Mouse (Mus musculus): ENCODE measurements around the gene Vstm2b. TPM values are rescaled to one million over a fixed set of nuclear protein-coding genes. Genes with fewer than 3 reads are reported as not detected.
A peak's percentile ranks its signal among the peaks of the same experiment; 100 is the strongest.

Vstm2b gene
- 4.6 and 6.1 TPM in 2 replicates for polyA plus RNA-seq (2012; rRNA removed)

- H3K4me1 ChIP-seq (ENCODE audit: control insufficient read depth, insufficient read depth, low read length) = no peaks in the 10 kb centered on the region
- H3K4me3 ChIP-seq (replicated peaks; ENCODE audit: extremely low read depth, low read depth, low read length) = no peak within 1 kb of the TSS
- no peak for TF ChIP-seq POLR2A (IDR thresholded peaks at IDR 0.05; ENCODE audit: borderline replicate concordance, extremely low read depth, low read depth, low read length)
- TF ChIP-seq CTCF (IDR thresholded peaks at IDR 0.05; ENCODE audit: insufficient read depth, low read length) = no peak
- DNase-seq = no peak
- WGBS = 4% methylated on average over 28 of the region's 35 CpGs
These were observed at the start of gene Vstm2b for GRCm38 (mm10) chr7:40898096-40898710. Gene Vstm2b (plus strand): TSS chr7:40898328.

- no peak for TF ChIP-seq CTCF (IDR thresholded peaks at IDR 0.05; ENCODE audit: insufficient read depth, low read length)
- no peak for TF ChIP-seq POLR2A (IDR thresholded peaks at IDR 0.05; ENCODE audit: borderline replicate concordance, extremely low read depth, low read depth, low read length)
- 52% methylated on average over 7 of the region's 7 CpGs for WGBS
- Histone ChIP-seq H3K4me3 (replicated peaks; ENCODE audit: extremely low read depth, low read depth, low read length) (no peak overlapping the region), H3K4me1 (ENCODE audit: control insufficient read depth, insufficient read depth, low read length) (no peaks in the 10 kb centered on the region)
- peak; percentile 25 for DNase-seq
These were observed 42.0 kb upstream of the Vstm2b start for GRCm38 (mm10) chr7:40856088-40856625.

GRCm38 (mm10) chr7:40873380-40873990 lies 24.6 kb upstream of the Vstm2b start:
- DNase-seq = no peak
- Histone ChIP-seq H3K4me3 (replicated peaks; ENCODE audit: extremely low read depth, low read depth, low read length) (no peak overlapping the region), H3K4me1 (ENCODE audit: control insufficient read depth, insufficient read depth, low read length) (no peaks in the 10 kb centered on the region)
- 55% methylated on average over 7 of the region's 7 CpGs for WGBS
- TF ChIP-seq CTCF (IDR thresholded peaks at IDR 0.05; ENCODE audit: insufficient read depth, low read length) = no peak
- no peak for TF ChIP-seq POLR2A (IDR thresholded peaks at IDR 0.05; ENCODE audit: borderline replicate concordance, extremely low read depth, low read depth, low read length)

GRCm38 (mm10) chr7:40884855-40885489 lies 13.2 kb upstream of the Vstm2b start:
- no peak for TF ChIP-seq POLR2A (IDR thresholded peaks at IDR 0.05; ENCODE audit: borderline replicate concordance, extremely low read depth, low read depth, low read length)
- TF ChIP-seq CTCF (IDR thresholded peaks at IDR 0.05; ENCODE audit: insufficient read depth, low read length) = no peak
- 67% methylated on average over 8 of the region's 8 CpGs for WGBS
- Histone ChIP-seq H3K4me1 (ENCODE audit: control insufficient read depth, insufficient read depth, low read length) (no peaks in the 10 kb centered on the region), H3K4me3 (replicated peaks; ENCODE audit: extremely low read depth, low read depth, low read length) (no peak overlapping the region)
- no peak for DNase-seq

GRCm38 (mm10) chr7:40888358-40888757 lies 9.8 kb upstream of the Vstm2b start:
- WGBS = 77% methylated on average over 3 of the region's 3 CpGs
- Histone ChIP-seq H3K4me3 (replicated peaks; ENCODE audit: extremely low read depth, low read depth, low read length) (no peak overlapping the region), H3K4me1 (ENCODE audit: control insufficient read depth, insufficient read depth, low read length) (no peaks in the 10 kb centered on the region)
- TF ChIP-seq POLR2A (IDR thresholded peaks at IDR 0.05; ENCODE audit: borderline replicate concordance, extremely low read depth, low read depth, low read length) = no peak
- TF ChIP-seq CTCF (IDR thresholded peaks at IDR 0.05; ENCODE audit: insufficient read depth, low read length) = no peak
- DNase-seq = no peak

GRCm38 (mm10) chr7:40896964-40897363 lies 1.2 kb upstream of the Vstm2b start:
- TF ChIP-seq CTCF (IDR thresholded peaks at IDR 0.05; ENCODE audit: insufficient read depth, low read length) (no peak), POLR2A (IDR thresholded peaks at IDR 0.05; ENCODE audit: borderline replicate concordance, extremely low read depth, low read depth, low read length) (no peak)
- DNase-seq = no peak
- 45% methylated on average over 4 of the region's 4 CpGs for WGBS
- H3K4me1 ChIP-seq (ENCODE audit: control insufficient read depth, insufficient read depth, low read length) = no peaks in the 10 kb centered on the region
- no peak overlapping the region for H3K4me3 ChIP-seq (replicated peaks; ENCODE audit: extremely low read depth, low read depth, low read length)

GRCm38 (mm10) chr7:40898711-40899375 lies 715 bp downstream of the Vstm2b start:
- Histone ChIP-seq H3K4me1 (ENCODE audit: control insufficient read depth, insufficient read depth, low read length) (no peaks in the 10 kb centered on the region), H3K4me3 (replicated peaks; ENCODE audit: extremely low read depth, low read depth, low read length) (no peak overlapping the region)
- 2% methylated on average over 66 of the region's 70 CpGs for WGBS
- no peak for DNase-seq
- no peak for TF ChIP-seq POLR2A (IDR thresholded peaks at IDR 0.05; ENCODE audit: borderline replicate concordance, extremely low read depth, low read depth, low read length)
- TF ChIP-seq CTCF (IDR thresholded peaks at IDR 0.05; ENCODE audit: insufficient read depth, low read length) = no peak

GRCm38 (mm10) chr7:40899376-40900265 lies 1.5 kb downstream of the Vstm2b start:
- DNase-seq = no peak

More at GRCm38 (mm10) chr7:40899376-40900265, 1.5 kb downstream of the Vstm2b start:
- 1% methylated on average over 61 of the region's 61 CpGs for WGBS
- no peak overlapping the region for H3K4me3 ChIP-seq (replicated peaks; ENCODE audit: extremely low read depth, low read depth, low read length)
- no peaks in the 10 kb centered on the region for H3K4me1 ChIP-seq (ENCODE audit: control insufficient read depth, insufficient read depth, low read length)
- TF ChIP-seq POLR2A (IDR thresholded peaks at IDR 0.05; ENCODE audit: borderline replicate concordance, extremely low read depth, low read depth, low read length) = no peak
- no peak for TF ChIP-seq CTCF (IDR thresholded peaks at IDR 0.05; ENCODE audit: insufficient read depth, low read length)
